Mouse (Mus musculus): ENCODE measurements around the gene Defb19. TPM values are rescaled to one million over a fixed set of nuclear protein-coding genes. Genes with fewer than 3 reads are reported as not detected.
A peak's percentile ranks its signal among the peaks of the same experiment; 100 is the strongest.

Gene Defb19
- polyA plus RNA-seq, 1 experiment, result 946 TPM

DNA sequence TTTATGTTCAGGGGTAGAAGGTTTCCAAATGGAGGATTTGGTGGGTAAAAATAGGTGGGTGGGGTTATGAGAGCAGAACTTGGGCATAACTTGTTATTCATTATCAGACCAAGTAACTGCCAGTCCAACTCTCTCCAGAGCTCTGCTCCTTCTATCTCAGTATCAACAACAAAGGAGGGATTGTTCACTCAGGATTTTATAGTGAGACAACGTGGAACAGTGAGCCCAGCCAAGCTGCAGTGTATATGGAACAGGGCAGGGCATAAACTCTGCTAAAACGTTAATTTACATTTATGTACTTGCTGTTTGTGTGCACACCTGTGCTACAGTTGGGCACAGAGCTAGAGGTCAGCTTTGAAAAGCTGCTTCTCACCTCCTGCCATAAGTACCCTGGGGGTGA lies 8.3 kb upstream of the Defb19 start:
- Histone ChIP-seq H3K36me3 (ENCODE audit: control insufficient read depth, insufficient read depth, low read length) (no peaks in the 10 kb centered on the region), H3K4me3 (ENCODE audit: control insufficient read depth, low read depth, low read length) (no peak overlapping the region), H3K27ac (ENCODE audit: control insufficient read depth, insufficient read depth, low read depth, low read length) (no peak overlapping the region), H3K27me3 (ENCODE audit: control insufficient read depth, insufficient read depth, low read length) (no peaks in the 10 kb centered on the region), H3K4me1 (ENCODE audit: control insufficient read depth, insufficient read depth, low read length) (peaks cover 3% of the 10 kb centered on the region)
- TF ChIP-seq POLR2A (IDR thresholded peaks at IDR 0.05; ENCODE audit: control insufficient read depth, low read depth, low read length) (no peak), CTCF (IDR thresholded peaks at IDR 0.05; ENCODE audit: control insufficient read depth, insufficient read depth, insufficient replicate concordance, low read depth, low read length) (no peak)

DNA sequence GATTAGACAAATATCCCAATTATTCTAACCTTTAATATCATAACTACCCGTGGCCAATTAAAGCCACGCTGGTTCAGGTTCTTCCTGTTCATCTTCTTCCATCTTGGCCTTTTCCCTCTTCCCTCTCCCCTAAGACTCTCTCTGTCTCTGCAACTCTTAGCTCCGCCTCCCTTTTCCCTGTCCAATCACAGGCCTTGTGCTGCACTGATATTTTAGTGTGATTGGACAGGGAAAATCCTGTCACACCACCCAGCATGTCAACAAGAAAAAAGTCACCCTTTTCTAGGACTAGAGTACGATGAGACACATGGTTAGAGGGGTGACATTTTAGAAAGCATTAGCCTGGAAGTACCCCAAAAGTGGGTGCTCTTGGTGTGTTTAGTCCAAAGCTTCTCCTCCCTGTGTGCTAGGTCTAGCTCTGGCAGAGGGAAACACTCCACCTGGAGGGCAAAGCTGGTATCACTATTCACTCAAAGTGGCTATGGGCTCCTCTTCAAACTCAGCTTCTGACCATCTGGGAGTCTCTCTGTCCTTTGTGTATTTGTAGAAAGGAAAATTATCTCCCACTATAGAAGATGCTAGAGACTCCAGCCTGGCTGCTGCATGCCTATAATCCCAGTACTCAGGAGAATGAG lies 6.9 kb upstream of the Defb19 start:
- Histone ChIP-seq H3K4me1 (ENCODE audit: control insufficient read depth, insufficient read depth, low read length) (peaks cover 3% of the 10 kb centered on the region), H3K36me3 (ENCODE audit: control insufficient read depth, insufficient read depth, low read length) (no peaks in the 10 kb centered on the region), H3K27me3 (ENCODE audit: control insufficient read depth, insufficient read depth, low read length) (no peaks in the 10 kb centered on the region), H3K27ac (ENCODE audit: control insufficient read depth, insufficient read depth, low read depth, low read length) (peak overlapping the region; percentile 36), H3K4me3 (ENCODE audit: control insufficient read depth, low read depth, low read length) (no peak overlapping the region)
- TF ChIP-seq CTCF (IDR thresholded peaks at IDR 0.05; ENCODE audit: control insufficient read depth, insufficient read depth, insufficient replicate concordance, low read depth, low read length) (no peak), POLR2A (IDR thresholded peaks at IDR 0.05; ENCODE audit: control insufficient read depth, low read depth, low read length) (no peak)

DNA sequence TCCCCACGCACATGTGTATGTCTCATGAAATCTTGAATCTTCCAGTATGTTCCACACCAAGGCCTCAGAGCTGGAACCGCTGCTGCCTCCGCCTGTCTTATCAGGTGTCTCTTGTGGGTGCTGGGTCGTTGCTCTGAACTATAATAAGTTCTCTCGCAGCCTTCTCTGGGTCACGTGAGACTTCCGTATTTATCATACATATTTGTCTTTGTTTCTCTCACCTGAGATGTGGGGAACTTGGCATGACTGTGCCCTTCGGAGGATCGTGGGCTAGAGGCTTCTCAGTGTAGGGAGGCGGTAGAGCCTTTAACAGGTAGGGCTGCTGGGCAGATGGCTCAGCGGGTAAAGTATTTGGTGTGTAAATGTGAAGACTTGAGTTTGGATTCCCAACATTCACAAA lies 500 bp upstream of the Defb19 start:
- no peaks in the 10 kb centered on the region for H3K36me3 ChIP-seq (ENCODE audit: control insufficient read depth, insufficient read depth, low read length)
- no peaks in the 10 kb centered on the region for H3K4me1 ChIP-seq (ENCODE audit: control insufficient read depth, insufficient read depth, low read length)
- H3K4me3 ChIP-seq (ENCODE audit: control insufficient read depth, low read depth, low read length), result no peak overlapping the region
- H3K27ac ChIP-seq (ENCODE audit: control insufficient read depth, insufficient read depth, low read depth, low read length), result peak overlapping the region; percentile 61; the same call in 1 of the 2 replicates
- TF ChIP-seq CTCF (IDR thresholded peaks at IDR 0.05; ENCODE audit: control insufficient read depth, insufficient read depth, insufficient replicate concordance, low read depth, low read length) (no peak), POLR2A (IDR thresholded peaks at IDR 0.05; ENCODE audit: control insufficient read depth, low read depth, low read length) (no peak)
- H3K27me3 ChIP-seq (ENCODE audit: control insufficient read depth, insufficient read depth, low read length), result no peaks in the 10 kb centered on the region

DNA sequence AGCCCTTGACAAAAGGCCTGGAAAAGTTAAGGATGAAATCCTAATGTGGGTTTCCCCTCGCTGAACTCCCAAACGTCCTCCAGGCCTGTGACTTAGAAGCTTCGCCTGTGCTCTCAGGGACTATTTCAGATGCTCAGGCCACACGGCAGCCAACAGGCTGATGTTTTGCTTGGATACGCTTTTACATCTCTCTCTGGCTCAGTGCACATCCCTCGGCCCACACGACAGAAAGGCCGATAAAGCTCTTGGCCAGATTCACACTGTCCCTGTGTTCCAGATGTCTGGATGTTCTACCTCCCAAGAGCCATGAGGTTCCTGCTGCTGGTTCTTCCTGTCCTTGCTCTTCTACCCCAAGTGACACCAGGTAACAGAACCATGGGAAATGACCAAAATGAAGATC lies 6.6 kb downstream of the Defb19 start:
- H3K27ac ChIP-seq (ENCODE audit: control insufficient read depth, insufficient read depth, low read depth, low read length), result no peak overlapping the region
- no peaks in the 10 kb centered on the region for H3K36me3 ChIP-seq (ENCODE audit: control insufficient read depth, insufficient read depth, low read length)
- no peak for TF ChIP-seq POLR2A (IDR thresholded peaks at IDR 0.05; ENCODE audit: control insufficient read depth, low read depth, low read length)
- no peak for TF ChIP-seq CTCF (IDR thresholded peaks at IDR 0.05; ENCODE audit: control insufficient read depth, insufficient read depth, insufficient replicate concordance, low read depth, low read length)
- no peaks in the 10 kb centered on the region; the same call in 1 of the 2 replicates for H3K4me1 ChIP-seq (ENCODE audit: control insufficient read depth, insufficient read depth, low read length)
- no peaks in the 10 kb centered on the region for H3K27me3 ChIP-seq (ENCODE audit: control insufficient read depth, insufficient read depth, low read length)
- no peak overlapping the region for H3K4me3 ChIP-seq (ENCODE audit: control insufficient read depth, low read depth, low read length)

DNA sequence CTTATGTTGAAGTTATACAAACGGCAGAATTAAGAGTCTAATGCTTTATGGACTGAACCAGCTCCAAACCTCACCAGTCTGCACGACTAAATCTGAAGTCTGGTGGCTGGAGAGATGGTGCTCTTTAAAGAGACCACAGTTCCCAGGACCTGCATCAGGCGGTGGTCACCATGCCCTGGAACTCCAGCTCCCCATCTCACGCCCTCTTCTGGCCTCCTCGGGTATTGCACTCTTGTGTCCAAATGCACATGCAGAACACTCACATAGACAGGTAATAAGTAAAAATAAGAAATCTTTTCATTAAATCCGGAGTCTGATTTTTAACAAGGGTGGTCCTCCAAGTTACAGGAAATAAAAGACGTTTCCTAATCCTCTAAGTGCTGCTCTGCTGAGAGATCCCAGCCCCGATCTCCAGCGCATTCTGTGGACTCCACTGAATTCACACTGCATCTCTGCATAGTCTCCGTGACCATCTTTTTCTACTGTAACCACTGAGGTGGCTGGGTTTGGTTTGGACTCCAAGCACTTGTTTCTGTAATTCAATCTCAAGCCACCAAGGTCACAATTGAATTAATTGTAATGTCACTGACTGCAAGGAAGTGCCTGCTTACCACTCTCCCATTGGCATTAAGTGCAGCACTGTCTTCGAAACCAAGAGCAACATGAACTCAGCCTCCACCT lies 7.9 kb downstream of the Defb19 start, which contains the start of gene Defb21:
Gene Defb21, plus strand, starts transcription at position 631 of the 681 bp plus-strand sequence.
- Histone ChIP-seq H3K36me3 (ENCODE audit: control insufficient read depth, insufficient read depth, low read length) (no peaks in the 10 kb centered on the region), H3K4me1 (ENCODE audit: control insufficient read depth, insufficient read depth, low read length) (no peaks in the 10 kb centered on the region; the same call in 1 of the 2 replicates), H3K27me3 (ENCODE audit: control insufficient read depth, insufficient read depth, low read length) (no peaks in the 10 kb centered on the region), H3K27ac (ENCODE audit: control insufficient read depth, insufficient read depth, low read depth, low read length) (no peak within 1 kb of the TSS), H3K4me3 (ENCODE audit: control insufficient read depth, low read depth, low read length) (peak within 1 kb of the TSS; percentile 10; the same call in 1 of the 2 replicates)
- TF ChIP-seq CTCF (IDR thresholded peaks at IDR 0.05; ENCODE audit: control insufficient read depth, insufficient read depth, insufficient replicate concordance, low read depth, low read length), result peak; percentile 88; the same call in 1 of the 2 replicates
- no peak for TF ChIP-seq POLR2A (IDR thresholded peaks at IDR 0.05; ENCODE audit: control insufficient read depth, low read depth, low read length)

DNA sequence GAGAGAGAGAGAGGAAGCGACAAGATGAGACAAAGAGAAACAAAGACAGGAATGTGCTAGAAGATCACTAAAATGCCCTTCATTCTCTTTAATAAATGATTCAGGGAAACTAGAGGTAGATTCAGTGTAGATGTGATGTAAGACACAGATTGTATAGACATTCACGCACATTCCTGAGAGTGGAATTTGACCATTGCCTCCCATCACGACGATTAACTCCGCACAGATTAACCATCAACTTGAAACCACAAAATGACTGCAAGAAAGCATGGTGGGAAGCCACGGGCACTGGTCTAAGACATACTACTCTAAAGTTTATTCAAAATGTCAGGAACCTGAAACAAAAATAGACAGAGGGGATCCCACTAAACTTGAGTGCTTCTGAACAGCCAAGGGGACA lies 9.8 kb downstream of the Defb19 start:
- no peaks in the 10 kb centered on the region for H3K36me3 ChIP-seq (ENCODE audit: control insufficient read depth, insufficient read depth, low read length)
- no peaks in the 10 kb centered on the region; the same call in 1 of the 2 replicates for H3K4me1 ChIP-seq (ENCODE audit: control insufficient read depth, insufficient read depth, low read length)
- H3K4me3 ChIP-seq (ENCODE audit: control insufficient read depth, low read depth, low read length), result no peak overlapping the region
- no peak for TF ChIP-seq CTCF (IDR thresholded peaks at IDR 0.05; ENCODE audit: control insufficient read depth, insufficient read depth, insufficient replicate concordance, low read depth, low read length)
- no peak for TF ChIP-seq POLR2A (IDR thresholded peaks at IDR 0.05; ENCODE audit: control insufficient read depth, low read depth, low read length)
- no peak overlapping the region for H3K27ac ChIP-seq (ENCODE audit: control insufficient read depth, insufficient read depth, low read depth, low read length)
- H3K27me3 ChIP-seq (ENCODE audit: control insufficient read depth, insufficient read depth, low read length), result no peaks in the 10 kb centered on the region

DNA sequence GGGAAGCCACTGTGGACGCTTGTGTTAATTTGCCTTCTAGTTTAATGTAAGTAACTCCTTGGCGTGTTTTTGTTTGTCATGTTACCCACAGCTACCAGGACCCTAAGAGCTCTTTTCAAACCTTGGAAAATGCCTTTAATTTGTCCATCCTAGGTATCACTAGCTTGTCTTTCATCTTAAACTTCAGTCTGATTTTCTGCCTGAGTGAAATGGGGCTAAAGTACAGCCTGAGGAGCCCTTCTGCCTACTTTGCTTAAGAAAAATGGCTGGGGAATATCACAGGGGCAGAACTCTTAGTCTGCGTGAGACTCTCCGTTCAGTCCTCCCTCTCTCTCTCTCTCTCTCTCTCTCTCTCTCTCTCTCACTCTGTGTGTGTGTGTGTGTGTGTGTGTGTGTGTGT lies 10.2 kb downstream of the Defb19 start:
- Histone ChIP-seq H3K4me1 (ENCODE audit: control insufficient read depth, insufficient read depth, low read length) (no peaks in the 10 kb centered on the region; the same call in 1 of the 2 replicates), H3K27ac (ENCODE audit: control insufficient read depth, insufficient read depth, low read depth, low read length) (no peak overlapping the region), H3K27me3 (ENCODE audit: control insufficient read depth, insufficient read depth, low read length) (no peaks in the 10 kb centered on the region), H3K4me3 (ENCODE audit: control insufficient read depth, low read depth, low read length) (no peak overlapping the region), H3K36me3 (ENCODE audit: control insufficient read depth, insufficient read depth, low read length) (no peaks in the 10 kb centered on the region)
- TF ChIP-seq POLR2A (IDR thresholded peaks at IDR 0.05; ENCODE audit: control insufficient read depth, low read depth, low read length) (no peak), CTCF (IDR thresholded peaks at IDR 0.05; ENCODE audit: control insufficient read depth, insufficient read depth, insufficient replicate concordance, low read depth, low read length) (no peak)
